Mouse (Mus musculus): ENCODE measurements around the gene Gm8247.
"Not testable (repeated sequence)": the region's sequence is repeated elsewhere in the genome, so short reads cannot be mapped to it uniquely, and the experiment has no call there.

Gm8247 gene

GRCm38 (mm10) chr14:44582853-44583252 lies at the start of gene Gm8247:
Gene Gm8247, plus strand, starts transcription at chr14:44583153.
- DNase-seq (ENCODE audit: extremely low spot score), result not testable (repeated sequence)

- not testable (repeated sequence) for DNase-seq (ENCODE audit: extremely low spot score)
Measured at GRCm38 (mm10) chr14:44547961-44548360, 35.0 kb upstream of the Gm8247 start.

GRCm38 (mm10) chr14:44591765-44592164 lies 8.8 kb downstream of the Gm8247 start:
- not testable (repeated sequence) for DNase-seq (ENCODE audit: extremely low spot score)

- DNase-seq (ENCODE audit: extremely low spot score), result not testable (repeated sequence)
Measured at GRCm38 (mm10) chr14:44627737-44628136, 44.8 kb downstream of the Gm8247 start, which contains the start of gene Gm5624. Gene Gm5624, minus strand, starts transcription at chr14:44627938.

Measured in embryo, embryonic 9.5 days (tissue).